8 mouse cellular contexts compared by ENCODE assay signal in the genomic region with DNA sequence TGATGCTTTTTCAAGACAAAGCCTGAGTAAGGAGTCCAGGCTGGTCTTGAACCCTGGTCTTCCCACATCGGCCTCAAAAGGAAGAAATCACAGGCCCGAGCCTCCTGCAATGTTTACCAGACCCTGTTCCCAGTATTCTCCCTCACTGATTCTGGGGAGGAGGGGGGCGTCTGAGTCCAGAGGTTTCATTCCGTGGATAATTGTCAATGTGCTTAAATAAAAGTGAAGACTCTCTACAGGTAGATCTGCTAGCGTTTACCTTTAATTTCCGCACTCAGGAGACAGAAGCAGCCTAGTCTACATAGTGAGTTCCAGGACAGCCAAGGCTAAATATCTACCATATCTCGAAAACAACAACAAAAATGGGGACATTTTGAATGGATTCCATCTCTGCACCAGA.
DNase-seq lines count a peak whose midpoint lies in the region; ATAC-seq and TF ChIP-seq lines count a peak whose summit lies in the region.

No protein-coding gene starts in this region.

- TF ChIP-seq CTCF in lung, embryonic 14.5 days (IDR thresholded peaks at IDR 0.05; ENCODE audit: low read depth), result no peak
- no peak for TF ChIP-seq CTCF in small intestine, adult 2 months (IDR thresholded peaks at IDR 0.05; ENCODE audit: extremely low read depth, insufficient read length, insufficient replicate concordance, low read depth, low read length)

- H3K4me2 ChIP-seq in lung, embryonic 14.5 days, result peak overlapping the region; percentile 88
- H3K4me2 ChIP-seq in forebrain, embryonic 11.5 days (ENCODE audit: low read depth, low read length, severe bottlenecking), result peak overlapping the region; percentile 73
- H3K4me2 ChIP-seq in intestine, embryonic 16.5 days (ENCODE audit: low read depth, low read length), result 0 out of 2 replicates have a peak overlapping the region, but pooled peaks have one; percentile 9

- 0 out of 2 replicates have a peak, but pooled peaks cover 11% of the 10 kb centered on the region for H3K4me1 ChIP-seq in lung, embryonic 14.5 days (ENCODE audit: insufficient read depth)
- peaks cover 5% of the 10 kb centered on the region; the same call in 1 of the 2 replicates for H3K4me1 ChIP-seq in forebrain, embryonic 11.5 days (replicated peaks; ENCODE audit: control insufficient read depth, insufficient read depth, low read length)
- H3K4me1 ChIP-seq in intestine, embryonic 16.5 days (ENCODE audit: control insufficient read depth, insufficient read depth, low read length), result peaks cover 22% of the 10 kb centered on the region
- peaks cover 5% of the 10 kb centered on the region for H3K4me1 ChIP-seq in small intestine, adult 2 months (ENCODE audit: control insufficient read depth, insufficient read depth, insufficient read length, low read length)

- H3K27ac ChIP-seq in lung, embryonic 14.5 days (ENCODE audit: low read depth), result peak overlapping the region; percentile 92
- H3K27ac ChIP-seq in forebrain, embryonic 11.5 days (ENCODE audit: low read depth, low read length), result no peak overlapping the region
- H3K27ac ChIP-seq in intestine, embryonic 16.5 days (ENCODE audit: low read length), result no peak overlapping the region
- H3K27ac ChIP-seq in small intestine, adult 2 months (ENCODE audit: insufficient read depth, low read depth, low read length), result peak overlapping the region; percentile 23; the same call in 1 of the 2 replicates

- H3K36me3 ChIP-seq in lung, embryonic 14.5 days (ENCODE audit: insufficient read depth), result no peaks in the 10 kb centered on the region
- no peaks in the 10 kb centered on the region for H3K36me3 ChIP-seq in forebrain, embryonic 11.5 days (ENCODE audit: control insufficient read depth, insufficient read depth, low read length)
- H3K36me3 ChIP-seq in intestine, embryonic 16.5 days (ENCODE audit: control insufficient read depth, insufficient read depth, low read length), result no peaks in the 10 kb centered on the region
- no peaks in the 10 kb centered on the region for H3K36me3 ChIP-seq in small intestine, adult 2 months (ENCODE audit: control insufficient read depth, insufficient read depth, low read length)

- H3K4me3 ChIP-seq in lung, embryonic 14.5 days (ENCODE audit: low read depth, low read length), result peak overlapping the region; percentile 41; the same call in 1 of the 2 replicates
- H3K4me3 ChIP-seq in forebrain, embryonic 11.5 days (ENCODE audit: low read depth, low read length), result no peak overlapping the region
- H3K4me3 ChIP-seq in intestine, embryonic 16.5 days (ENCODE audit: low read length), result no peak overlapping the region
- H3K4me3 ChIP-seq in small intestine, adult 2 months (ENCODE audit: low read depth, low read length), result no peak overlapping the region

- no peaks in the 10 kb centered on the region for H3K9me3 ChIP-seq in lung, embryonic 14.5 days (ENCODE audit: low read depth, low read length)
- no peaks in the 10 kb centered on the region for H3K9me3 ChIP-seq in forebrain, embryonic 11.5 days (ENCODE audit: control insufficient read depth, low read length)
- no peaks in the 10 kb centered on the region for H3K9me3 ChIP-seq in intestine, embryonic 16.5 days (ENCODE audit: control insufficient read depth, low read length)

- DNase-seq in lung, embryonic 14.5 days, result no peak
- no peak for DNase-seq in lung, adult 18-20 months
- no peak for DNase-seq in forebrain, embryonic 11.5 days (ENCODE audit: low spot score)
- DNase-seq in left cerebral cortex, postnatal 25 days (ENCODE audit: low spot score in 2 of 2), result no peak
- no peak for DNase-seq in cerebellum, postnatal 14 days
- no peak for DNase-seq in spleen, adult 18-20 months

- intact Hi-C loops in left cerebral cortex, postnatal 25 days (cut with DNase I), result loop anchor here (5.0 kb wide), 1 partner anchor 213 kb away; no protein-coding TSS in a partner anchor

- 46% methylated on average over 7 of the region's 7 CpGs for WGBS in lung, embryonic 14.5 days
- 49% methylated on average over 7 of the region's 7 CpGs for WGBS in forebrain, embryonic 11.5 days
- 54% methylated on average over 7 of the region's 7 CpGs for WGBS in intestine, embryonic 16.5 days
- WGBS in small intestine, adult 2 months, result 39% methylated on average over 7 of the region's 7 CpGs

- H3K9ac ChIP-seq in lung, embryonic 14.5 days, result no peak overlapping the region
- H3K9ac ChIP-seq in forebrain, embryonic 11.5 days (ENCODE audit: low read length), result no peak overlapping the region
- no peak overlapping the region for H3K9ac ChIP-seq in intestine, embryonic 16.5 days (ENCODE audit: low read depth, low read length)

- TF ChIP-seq POLR2A in small intestine, adult 2 months (IDR thresholded peaks at IDR 0.05; ENCODE audit: low read depth, low read length), result no peak

- no peaks in the 10 kb centered on the region for H3K27me3 ChIP-seq in lung, embryonic 14.5 days (ENCODE audit: insufficient read depth, low read length)
- H3K27me3 ChIP-seq in forebrain, embryonic 11.5 days (ENCODE audit: control insufficient read depth, insufficient read depth, low read length), result no peaks in the 10 kb centered on the region
- H3K27me3 ChIP-seq in intestine, embryonic 16.5 days (replicated peaks; ENCODE audit: control insufficient read depth, insufficient read depth, low read length), result no peaks in the 10 kb centered on the region
- H3K27me3 ChIP-seq in small intestine, adult 2 months (ENCODE audit: control insufficient read depth, insufficient read depth, low read length), result no peaks in the 10 kb centered on the region

- ATAC-seq in lung, embryonic 14.5 days (ENCODE audit: insufficient read depth), result no peak
- no peak for ATAC-seq in forebrain, embryonic 11.5 days (replicated peaks; ENCODE audit: low FRiP score)
- ATAC-seq in intestine, embryonic 16.5 days, result no peak

Comparison
In these comparisons a context has a peak if more than half of its experiments do, and no peak if none do; other contexts are left out.
1. H3K27ac ChIP-seq: peak in lung, embryonic 14.5 days (single experiment) and small intestine, adult 2 months (single experiment); none in forebrain, embryonic 11.5 days (single experiment) and intestine, embryonic 16.5 days (single experiment).
2. H3K4me2 ChIP-seq: peak in every context shown above with its lines; median percentile 88 in lung, embryonic 14.5 days; 73 in forebrain, embryonic 11.5 days; 9 in intestine, embryonic 16.5 days.